Mouse (Mus musculus) heart, embryonic 11.5 days (tissue): ENCODE measurements around the gene Cand2. TPM values are rescaled to one million over a fixed set of nuclear protein-coding genes. Genes with fewer than 3 reads are reported as not detected.
A peak's percentile ranks its signal among the peaks of the same experiment; 100 is the strongest.

Experiments used
- ATAC-seq: fragments of 200-750 bp; cut with Nextera tagmentation; replicated peaks from 2 replicates; pipeline ENCODE4 v1.8.0; 2017; ENCODE audit warnings: moderate library complexity; ENCODE audit not compliant: insufficient number of reproducible peaks, low FRiP score, low TSS enrichment
- H3K27ac ChIP-seq: fragments of 300-500 bp; sonication (generic); 2 replicates; pipeline ENCODE4 v1.5.1; 2014; ENCODE audit warnings: mild to moderate bottlenecking, low read depth, low read length
- H3K27me3 ChIP-seq: fragments of 300-500 bp; sonication (generic); 2 replicates; pipeline ENCODE4 v1.6.1; 2014; ENCODE audit warnings: mild to moderate bottlenecking, low read length, mixed read lengths; ENCODE audit not compliant: control insufficient read depth, insufficient read depth
- H3K36me3 ChIP-seq: fragments of 300-500 bp; sonication (generic); 2 replicates; pipeline ENCODE4 v1.6.1; 2014; ENCODE audit warnings: mild to moderate bottlenecking, low read length, moderate library complexity, mixed read lengths; ENCODE audit not compliant: control insufficient read depth, insufficient read depth
- H3K4me1 ChIP-seq: fragments of 300-500 bp; sonication (generic); 2 replicates; pipeline ENCODE4 v1.6.1; 2014; ENCODE audit warnings: low read length; ENCODE audit not compliant: control insufficient read depth, insufficient read depth
- H3K4me2 ChIP-seq: fragments of 300-500 bp; sonication (generic); 2 replicates; pipeline ENCODE4 v1.6.1; 2014; ENCODE audit warnings: mild to moderate bottlenecking, moderate library complexity
- H3K4me3 ChIP-seq: fragments of 300-500 bp; sonication (generic); 2 replicates; pipeline ENCODE4 v1.5.1; 2014; ENCODE audit warnings: low read depth, low read length
- H3K9ac ChIP-seq: fragments of 300-500 bp; sonication (generic); 2 replicates; pipeline ENCODE4 v1.6.1; 2014; ENCODE audit warnings: mild to moderate bottlenecking, low read depth, low read length, moderate library complexity
- H3K9me3 ChIP-seq: fragments of 300-500 bp; sonication (generic); replicated peaks from 2 replicates; pipeline ENCODE4 v1.6.1; 2016; ENCODE audit warnings: low read length; ENCODE audit not compliant: control insufficient read depth
- WGBS: fragments of 180-500 bp; shearing (Covaris S2); extraction: QIAGEN DNeasy Blood & Tissue Kit; methylation state at CpG from one replicate; pipeline ENCODE4 v1.1.7; 2014; ENCODE audit not compliant: insufficient replicate concordance; 5-methylcytosine and 5-hydroxymethylcytosine counted together
- polyA plus RNA-seq: library from polyadenylated mRNA; unstranded; fragments of >200 nt; fragmentation: Nextera tagmentation; extraction: Ambion mirVana; gene quantifications from 2 replicates; pipeline ENCODE4 v1.2.1, GENCODE M21; 2014

Cand2 gene
- polyA plus RNA-seq: 38.8 and 50.8 TPM in 2 replicates

DNA sequence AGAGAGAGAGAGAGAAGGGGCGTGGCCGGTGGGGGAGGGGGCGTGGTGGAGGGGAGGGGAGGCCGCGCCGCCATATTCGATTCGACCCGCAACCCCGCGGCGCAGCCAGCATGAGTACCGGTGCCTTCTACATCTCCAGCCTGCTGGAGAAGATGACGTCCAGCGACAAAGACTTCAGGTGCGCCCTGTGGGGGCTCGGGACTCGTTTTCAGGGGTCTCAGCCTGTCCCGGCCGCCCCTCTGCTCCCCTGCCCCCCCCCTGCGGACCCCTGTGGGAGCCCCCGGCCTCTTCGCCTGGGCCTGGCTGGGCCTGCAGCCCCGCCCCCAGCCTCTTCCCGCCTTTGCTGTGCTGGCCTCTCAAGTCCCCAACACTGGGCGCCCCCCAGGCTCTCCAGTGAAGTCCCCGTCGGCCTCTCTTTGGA lies at the start of gene Cand2:
TSS of gene Cand2 (plus strand) at position 38 of the 421 bp plus-strand sequence.
- H3K4me2 ChIP-seq: peak within 1 kb of the TSS; percentile 95
- peak within 1 kb of the TSS; percentile 84 for H3K4me3 ChIP-seq
- no peaks in the 10 kb centered on the region for H3K9me3 ChIP-seq
- H3K4me1 ChIP-seq: peaks cover 18% of the 10 kb centered on the region
- peak within 1 kb of the TSS; percentile 87 for H3K9ac ChIP-seq
- WGBS: under 1% methylated on average over 24 of the region's 28 CpGs
- peaks cover under 1% of the 10 kb centered on the region; the same call in 1 of the 2 replicates for H3K36me3 ChIP-seq
- peak within 1 kb of the TSS; percentile 97 for H3K27ac ChIP-seq
- H3K27me3 ChIP-seq: no peaks in the 10 kb centered on the region
- peak; percentile 75 for ATAC-seq

- Histone ChIP-seq H3K36me3 (no peaks in the 10 kb centered on the region), H3K9me3 (0 out of 2 replicates have a peak, but pooled peaks cover 6% of the 10 kb centered on the region), H3K9ac (no peak overlapping the region), H3K4me2 (no peak overlapping the region), H3K4me3 (no peak overlapping the region), H3K27ac (no peak overlapping the region), H3K4me1 (peaks cover 10% of the 10 kb centered on the region), H3K27me3 (no peaks in the 10 kb centered on the region)
- ATAC-seq: no peak
- WGBS: 73% methylated on average over 1 of the region's 1 CpGs
Measured at GRCm38 (mm10) chr6:115727108-115727507, 47.2 kb upstream of the Cand2 start.

DNA sequence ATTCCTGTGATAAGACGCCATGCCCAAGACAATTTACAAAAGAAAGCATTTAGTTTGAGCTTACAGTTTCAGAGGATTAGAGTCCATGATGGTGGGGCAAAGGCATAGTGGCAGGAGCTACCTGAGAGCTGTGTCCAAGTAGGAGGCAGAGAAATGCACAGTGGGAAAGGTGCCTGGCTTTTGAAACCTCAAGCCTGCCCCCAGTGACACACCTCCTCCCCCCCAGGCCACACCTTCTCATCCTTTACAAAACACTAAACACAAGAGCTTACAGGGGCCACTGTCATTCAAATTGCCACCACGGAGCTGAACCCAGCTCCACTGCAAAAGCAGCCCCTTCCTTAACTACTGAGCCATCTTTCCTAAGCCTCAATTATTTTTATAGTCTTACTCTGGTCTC lies 46.8 kb upstream of the Cand2 start:
- H3K9me3 ChIP-seq: 0 out of 2 replicates have a peak, but pooled peaks cover 6% of the 10 kb centered on the region
- H3K27me3 ChIP-seq: no peaks in the 10 kb centered on the region
- H3K27ac ChIP-seq: no peak overlapping the region
- H3K9ac ChIP-seq: no peak overlapping the region
- peaks cover 7% of the 10 kb centered on the region for H3K4me1 ChIP-seq
- ATAC-seq: no peak
- no peaks in the 10 kb centered on the region for H3K36me3 ChIP-seq
- H3K4me3 ChIP-seq: no peak overlapping the region
- no peak overlapping the region for H3K4me2 ChIP-seq
- WGBS: 50% methylated on average over 2 of the region's 2 CpGs

DNA sequence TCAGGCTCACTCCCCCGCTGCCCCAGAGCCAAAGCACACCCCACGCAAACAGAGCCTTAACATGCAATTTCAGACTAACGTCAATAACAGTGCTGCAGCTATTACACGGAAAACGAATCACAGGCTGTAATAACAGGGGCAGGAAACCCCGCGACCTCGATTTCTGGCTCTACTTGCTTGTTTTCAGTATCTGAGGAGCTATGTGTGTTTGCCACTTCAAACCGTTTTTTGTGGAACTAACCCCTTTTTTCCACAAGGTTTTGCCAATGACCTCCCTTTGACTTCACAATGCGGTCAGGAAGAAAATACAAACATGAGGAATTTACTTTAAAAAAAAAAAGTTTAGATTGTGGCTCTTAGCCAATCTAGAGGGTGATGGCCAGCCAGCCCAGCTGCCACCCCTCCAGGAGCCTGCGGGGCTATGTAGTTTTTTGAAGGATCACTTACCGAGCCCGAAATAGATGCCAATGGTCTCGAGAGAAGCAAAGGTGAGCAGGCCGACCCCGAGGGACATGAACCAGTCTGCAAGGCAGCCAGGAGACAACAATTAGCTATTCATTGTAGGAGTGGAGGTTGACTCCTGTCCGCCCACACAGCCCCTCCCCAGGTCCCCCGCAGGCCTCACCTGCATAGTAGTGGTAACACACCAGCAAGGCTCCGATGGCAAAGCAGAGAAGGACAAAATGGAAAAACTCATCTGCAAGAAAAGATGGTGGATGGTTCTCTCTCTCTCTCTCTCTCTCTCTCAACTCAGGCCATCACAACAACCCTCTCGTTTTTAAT lies 43.6 kb upstream of the Cand2 start:
- no peak overlapping the region for H3K9ac ChIP-seq

GRCm38 (mm10) chr6:115732341-115732928 lies 41.9 kb upstream of the Cand2 start:
- no peak for ATAC-seq
- Histone ChIP-seq H3K27ac (no peak overlapping the region), H3K4me3 (no peak overlapping the region), H3K4me2 (no peak overlapping the region), H3K9ac (no peak overlapping the region), H3K4me1 (peaks cover 3% of the 10 kb centered on the region; the same call in 1 of the 2 replicates), H3K36me3 (no peaks in the 10 kb centered on the region), H3K27me3 (no peaks in the 10 kb centered on the region), H3K9me3 (peaks cover 2% of the 10 kb centered on the region; the same call in 1 of the 2 replicates)
- 80% methylated on average over 22 of the region's 22 CpGs for WGBS

More for the DNA sequence above, 43.6 kb upstream of the Cand2 start:
- no peak for ATAC-seq
- H3K4me1 ChIP-seq: peaks cover 3% of the 10 kb centered on the region; the same call in 1 of the 2 replicates
- no peak overlapping the region for H3K4me2 ChIP-seq
- H3K27ac ChIP-seq: no peak overlapping the region
- no peak overlapping the region for H3K4me3 ChIP-seq
- peaks cover 6% of the 10 kb centered on the region; the same call in 1 of the 2 replicates for H3K9me3 ChIP-seq
- H3K27me3 ChIP-seq: no peaks in the 10 kb centered on the region
- 55% methylated on average over 20 of the region's 20 CpGs for WGBS
- no peaks in the 10 kb centered on the region for H3K36me3 ChIP-seq

DNA sequence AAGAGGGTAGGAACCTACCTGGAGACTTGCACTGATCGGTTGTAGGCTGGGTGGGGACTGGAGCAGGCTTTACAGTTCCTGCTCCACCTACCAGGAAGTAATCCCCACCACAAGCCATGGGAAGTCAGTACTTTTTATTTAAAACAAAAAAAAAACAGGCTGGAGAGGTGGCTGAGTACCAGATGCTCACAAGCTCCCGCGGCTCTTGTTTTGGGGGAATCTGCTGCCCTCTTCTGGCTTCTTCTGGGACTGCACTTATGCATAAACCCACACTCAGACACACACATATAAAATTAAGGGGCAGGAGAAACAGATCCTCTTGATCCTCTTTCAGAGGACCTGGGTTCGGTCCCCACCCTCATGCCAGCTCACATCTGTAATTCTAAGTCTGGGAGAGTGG lies 39.4 kb upstream of the Cand2 start:
- no peaks in the 10 kb centered on the region for H3K27me3 ChIP-seq
- 74% methylated on average over 4 of the region's 4 CpGs for WGBS
- no peak for ATAC-seq
- H3K9me3 ChIP-seq: no peaks in the 10 kb centered on the region; the same call in 1 of the 2 replicates
- peaks cover 3% of the 10 kb centered on the region; the same call in 1 of the 2 replicates for H3K4me1 ChIP-seq
- H3K9ac ChIP-seq: no peak overlapping the region
- H3K4me2 ChIP-seq: no peak overlapping the region
- H3K27ac ChIP-seq: no peak overlapping the region
- no peaks in the 10 kb centered on the region for H3K36me3 ChIP-seq
- no peak overlapping the region for H3K4me3 ChIP-seq

DNA sequence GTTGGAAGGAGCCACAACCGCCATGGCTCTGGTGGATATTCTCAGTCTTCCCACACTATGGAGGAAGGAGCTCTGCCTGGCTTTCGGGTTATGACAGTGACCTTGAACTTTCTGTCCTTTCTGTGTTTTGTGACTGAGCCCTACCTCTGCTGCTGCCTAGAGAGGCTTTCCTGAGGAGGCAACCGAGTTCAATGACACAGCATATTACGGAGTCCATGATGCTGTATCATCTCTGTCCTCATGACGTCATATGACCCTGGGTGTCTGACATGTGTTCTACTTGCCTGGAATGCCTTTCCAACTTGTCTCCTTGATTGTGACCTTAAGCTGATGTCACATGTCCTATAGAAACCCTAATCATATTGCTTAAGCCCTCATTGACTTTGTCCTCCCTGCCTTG lies 35.3 kb upstream of the Cand2 start:
- H3K27ac ChIP-seq: no peak overlapping the region
- H3K9ac ChIP-seq: no peak overlapping the region
- no peak overlapping the region for H3K4me2 ChIP-seq
- 81% methylated on average over 5 of the region's 5 CpGs for WGBS
- ATAC-seq: no peak
- H3K36me3 ChIP-seq: no peaks in the 10 kb centered on the region
- H3K4me1 ChIP-seq: no peaks in the 10 kb centered on the region
- no peaks in the 10 kb centered on the region; the same call in 1 of the 2 replicates for H3K9me3 ChIP-seq
- H3K4me3 ChIP-seq: no peak overlapping the region
- no peaks in the 10 kb centered on the region for H3K27me3 ChIP-seq

- H3K27ac ChIP-seq: no peak overlapping the region
- H3K36me3 ChIP-seq: no peaks in the 10 kb centered on the region
- H3K4me3 ChIP-seq: no peak overlapping the region
- no peaks in the 10 kb centered on the region for H3K9me3 ChIP-seq
- no peaks in the 10 kb centered on the region for H3K27me3 ChIP-seq
- ATAC-seq: no peak; the same call in 1 of the 2 replicates
- no peak overlapping the region for H3K9ac ChIP-seq
- H3K4me2 ChIP-seq: no peak overlapping the region
- WGBS: 5% methylated on average over 1 of the region's 1 CpGs
- no peaks in the 10 kb centered on the region for H3K4me1 ChIP-seq
Measured at GRCm38 (mm10) chr6:115743569-115743968, 30.8 kb upstream of the Cand2 start.
